Mouse (Mus musculus): ENCODE measurements around the gene Tmc5.

DNA sequence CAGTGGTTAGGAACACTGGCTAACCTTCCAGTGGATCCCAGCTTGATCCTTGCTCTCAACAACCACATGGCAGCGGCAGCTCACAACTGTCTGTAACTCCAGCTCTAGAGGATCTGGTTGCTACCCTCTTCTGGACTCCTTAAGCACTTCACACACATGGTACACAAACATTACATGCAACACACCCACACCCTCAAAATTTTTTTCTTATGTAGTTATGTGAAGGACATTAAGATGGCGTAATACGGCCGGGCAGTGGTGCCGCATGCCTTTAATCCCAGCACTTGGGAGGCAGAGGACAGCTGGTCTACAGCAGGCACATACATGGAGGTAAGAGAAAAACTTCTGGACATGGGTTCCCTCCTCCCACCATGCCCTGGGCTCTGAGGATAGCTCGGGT, 99.0 kb downstream of the Tmc5 start:
- TF ChIP-seq CTCF (IDR thresholded peaks at IDR 0.05; ENCODE audit: low read depth): no peak
- TF ChIP-seq EP300 (IDR thresholded peaks at IDR 0.05; ENCODE audit: low read depth): no peak
